19 mouse cellular contexts compared by ENCODE assay signal in the genomic region with DNA sequence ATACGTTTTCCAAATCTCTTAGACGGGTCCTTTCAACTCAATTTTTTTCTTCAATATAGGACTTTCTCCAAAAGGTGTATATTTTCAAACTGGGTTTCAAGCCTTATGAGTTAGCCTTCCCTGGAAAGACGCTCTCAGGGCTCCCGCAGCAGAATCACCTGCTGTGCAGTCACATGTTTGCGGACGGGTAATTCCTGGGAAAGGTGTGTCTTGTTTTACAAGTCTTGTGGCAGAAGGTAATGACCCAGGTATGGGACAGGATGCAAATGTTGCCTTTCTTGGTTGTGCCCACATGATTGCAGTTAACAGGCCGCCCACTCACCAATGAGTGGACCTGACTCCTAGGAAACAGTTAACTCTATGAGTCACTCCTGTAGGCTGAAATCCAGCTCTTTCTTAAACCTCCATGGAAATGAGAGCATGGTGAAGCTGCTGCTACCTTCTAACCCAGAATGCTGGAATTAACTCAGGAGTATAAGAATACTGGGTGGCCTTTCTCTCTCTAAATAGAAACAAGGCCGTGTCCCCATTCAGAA.
A peak's percentile ranks its signal among the peaks of the same experiment; 100 is the strongest.
DNase-seq lines count a peak whose midpoint lies in the region; ATAC-seq and TF ChIP-seq lines count a peak whose summit lies in the region.
"Had no signal": no experiment of that assay in that cellular context is flagged by ENCODE, and none has a peak within 500 bp of the region (broad histone marks: within the 10 kb centered on the region; RNA-seq: fewer than 3 reads in every experiment).

No protein-coding gene starts in this region.

- no peak overlapping the region for H3K27ac ChIP-seq in stomach, postnatal 0 days (replicated peaks)
- H3K27ac ChIP-seq: forebrain, embryonic 13.5 days; kidney, postnatal 0 days; limb, embryonic 10.5 days; lung, embryonic 15.5 days; midbrain, embryonic 15.5 days had no signal

- H3K4me1 ChIP-seq in stomach, postnatal 0 days (replicated peaks; ENCODE audit: control insufficient read depth, insufficient read depth), result peaks cover 7% of the 10 kb centered on the region

- peak; percentile 35 to 64 for DNase-seq in frontal cortex, postnatal 36 days (ENCODE audit: low spot score in 2 of 2)
- no peak for DNase-seq in frontal cortex, postnatal 14 days (ENCODE audit: low spot score in 2 of 2)
- DNase-seq in right cerebral cortex, adult 2 months (ENCODE audit: low spot score in 2 of 2), result peak; percentile 65 to 82
- DNase-seq in right cerebral cortex, postnatal 4 days, result no peak
- DNase-seq in brain, adult 2 months (ENCODE audit: low read depth, low spot score), result peak; percentile 84
- no peak for DNase-seq in stomach, postnatal 0 days (ENCODE audit: low spot score)
- DNase-seq in ovary, adult 18-20 months (ENCODE audit: low spot score), result no peak
- DNase-seq in thymus, postnatal 25 days, result no peak
- DNase-seq: adrenal gland, postnatal 10 days; cerebellum, postnatal 36 days; thymus, adult 18-20 months had no signal

- TF ChIP-seq EP300 in stomach, postnatal 0 days (optimal IDR thresholded peaks at IDR 0.05), result no peak

- H3K4me3 ChIP-seq in stomach, postnatal 0 days (ENCODE audit: low read depth, low read length), result no peak overlapping the region
- H3K4me3 ChIP-seq: forebrain, embryonic 13.5 days; limb, embryonic 10.5 days; lung, embryonic 15.5 days; megakaryocyte, embryonic 14.5 days; midbrain, embryonic 15.5 days had no signal

- TF ChIP-seq CTCF in stomach, postnatal 0 days (IDR thresholded peaks at IDR 0.05; ENCODE audit: low read depth), result no peak

- ATAC-seq in stomach, postnatal 0 days (ENCODE audit: low FRiP score, low TSS enrichment), result 0 out of 2 replicates have a peak, but pooled peaks have one; percentile 25
- ATAC-seq: forebrain, embryonic 13.5 days; inflammation-experienced regulatory T-cells, adult 6 months; midbrain, embryonic 15.5 days had no signal

- H3K4me2 ChIP-seq in stomach, postnatal 0 days (replicated peaks; ENCODE audit: low read depth), result no peak overlapping the region
- H3K4me2 ChIP-seq: forebrain, embryonic 13.5 days; liver, embryonic 11.5 days; lung, embryonic 15.5 days; midbrain, embryonic 15.5 days had no signal

- 74% methylated on average over 8 of the region's 8 CpGs for WGBS in stomach, postnatal 0 days

- no peaks in the 10 kb centered on the region for H3K9me3 ChIP-seq in stomach, postnatal 0 days (ENCODE audit: control insufficient read depth, low read length)
- H3K9me3 ChIP-seq: limb, embryonic 10.5 days; lung, embryonic 15.5 days; midbrain, embryonic 15.5 days had no signal

- no peaks in the 10 kb centered on the region for H3K27me3 ChIP-seq in stomach, postnatal 0 days (ENCODE audit: control insufficient read depth, insufficient read depth, low read length)
- H3K27me3 ChIP-seq: forebrain, embryonic 13.5 days; lung, embryonic 15.5 days; midbrain, embryonic 15.5 days had no signal

- no peaks in the 10 kb centered on the region for H3K36me3 ChIP-seq in stomach, postnatal 0 days (ENCODE audit: control insufficient read depth, insufficient read depth, low read length)
- H3K36me3 ChIP-seq: limb, embryonic 10.5 days; lung, embryonic 15.5 days; midbrain, embryonic 15.5 days had no signal

- no peak overlapping the region for H3K9ac ChIP-seq in stomach, postnatal 0 days (ENCODE audit: low read length)
- H3K9ac ChIP-seq: forebrain, embryonic 13.5 days; lung, embryonic 15.5 days; midbrain, embryonic 15.5 days had no signal

Comparison
In these comparisons a context has a peak if more than half of its experiments do, and no peak if none do; other contexts are left out.
1. DNase-seq: peak in frontal cortex, postnatal 36 days (2 of 2), right cerebral cortex, adult 2 months (2 of 2) and brain, adult 2 months (single experiment); none in frontal cortex, postnatal 14 days (0 of 2), right cerebral cortex, postnatal 4 days (single experiment), stomach, postnatal 0 days (single experiment), ovary, adult 18-20 months (single experiment) and thymus, postnatal 25 days (single experiment).